Mouse (Mus musculus): Measurements from ENCODE around the gene Gm5134. TPM values are rescaled to one million over a fixed set of nuclear protein-coding genes. Genes with fewer than 3 reads are reported as not detected.
"Not testable (repeated sequence)": the region's sequence is repeated elsewhere in the genome, so short reads cannot be mapped to it uniquely, and the experiment has no call there.

The Gm5134 gene
- total RNA-seq, 2 experiments from 2014 or later, result not detected

DNA sequence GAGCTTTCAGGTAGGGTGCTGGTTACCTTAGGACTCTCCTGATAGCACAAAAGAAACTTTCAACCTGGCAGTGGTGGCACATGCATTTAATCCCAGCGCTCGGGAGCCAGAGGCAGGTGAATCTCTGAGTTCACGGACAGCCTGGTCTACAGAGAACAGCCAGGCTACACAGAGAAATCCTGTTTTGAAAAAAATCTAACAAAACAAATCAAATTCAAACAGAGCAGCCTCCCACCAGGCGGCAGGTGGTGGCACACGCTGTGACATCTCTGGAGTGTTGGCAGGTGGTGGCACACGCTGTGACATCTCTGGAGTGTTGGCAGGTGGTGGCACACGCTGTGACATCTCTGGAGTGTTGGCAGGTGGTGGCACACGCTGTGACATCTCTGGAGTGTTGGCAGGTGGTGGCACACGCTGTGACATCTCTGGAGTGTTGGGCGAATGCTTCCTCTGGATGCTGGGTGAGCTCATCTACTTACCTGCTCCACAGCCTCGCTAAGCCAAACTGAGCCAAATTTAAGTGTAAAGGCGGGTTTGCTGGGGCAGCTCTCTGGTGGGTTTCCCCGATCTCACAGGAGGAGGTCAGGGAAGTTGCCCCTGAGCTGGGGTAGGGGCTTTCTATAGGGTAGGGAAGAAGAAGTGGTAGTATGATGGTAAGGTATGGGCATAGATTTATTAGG lies 40.4 kb downstream of the Gm5134 start:
- DNase-seq, result not testable (repeated sequence)

DNA sequence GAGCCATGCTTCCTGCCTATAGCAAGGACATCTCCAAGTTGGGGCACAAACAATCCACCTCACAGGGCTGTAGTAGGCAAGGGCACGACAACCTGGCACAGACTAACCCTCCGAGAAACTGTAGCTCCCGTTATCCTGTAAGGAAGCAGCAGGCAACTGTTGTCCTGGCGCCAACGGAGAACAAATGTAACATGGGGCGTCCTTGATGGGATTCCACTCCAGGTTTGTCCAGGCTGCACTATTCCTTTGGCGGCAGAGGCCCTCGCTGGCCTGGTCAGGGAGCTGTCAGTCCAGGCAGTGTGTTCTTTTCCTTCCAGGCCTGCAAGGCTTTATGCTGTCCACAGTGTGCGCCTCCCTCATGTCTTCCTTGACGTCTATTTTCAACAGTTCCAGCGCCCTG lies 41.1 kb downstream of the Gm5134 start:
- no peak for DNase-seq

DNA sequence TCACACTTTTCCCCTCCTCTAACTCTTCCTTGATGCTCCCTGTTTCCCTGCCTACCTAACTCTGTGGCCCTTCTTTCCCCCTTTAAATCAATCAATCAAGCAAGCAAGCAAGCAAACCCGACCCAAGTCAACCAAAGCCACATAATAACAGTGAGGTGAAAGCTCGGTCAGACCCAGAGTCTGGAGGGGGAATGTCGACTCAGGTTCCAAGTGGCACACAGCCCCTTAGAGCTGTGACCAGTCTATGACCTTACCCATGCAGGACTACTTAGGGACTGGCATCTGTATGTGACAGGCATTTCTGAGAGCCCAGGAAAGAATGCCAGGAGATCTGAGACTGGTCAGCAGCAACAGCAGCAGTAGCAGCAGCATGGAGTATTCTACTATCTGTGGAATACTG lies 42.0 kb downstream of the Gm5134 start:
- DNase-seq, result no peak

DNA sequence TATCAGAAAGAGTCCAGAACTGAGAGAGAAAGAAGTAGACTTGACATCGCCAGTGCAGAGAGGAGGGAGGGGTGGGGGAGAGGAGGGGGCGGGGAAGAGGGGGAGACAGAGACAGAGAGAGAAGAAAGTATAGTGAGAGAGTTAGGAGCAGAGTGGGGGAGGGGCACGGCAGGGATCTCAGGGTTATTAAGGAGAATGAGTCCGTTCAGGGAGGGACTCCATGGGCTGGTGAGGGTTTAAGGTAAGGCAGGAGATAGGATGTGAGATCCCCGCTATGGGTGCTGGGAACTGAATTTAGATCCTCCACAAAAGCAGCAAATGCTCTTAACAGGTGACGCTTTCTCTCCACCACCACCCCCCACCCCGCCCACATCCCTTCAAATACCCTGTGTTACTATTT lies 46.8 kb downstream of the Gm5134 start:
- DNase-seq, result no peak

DNA sequence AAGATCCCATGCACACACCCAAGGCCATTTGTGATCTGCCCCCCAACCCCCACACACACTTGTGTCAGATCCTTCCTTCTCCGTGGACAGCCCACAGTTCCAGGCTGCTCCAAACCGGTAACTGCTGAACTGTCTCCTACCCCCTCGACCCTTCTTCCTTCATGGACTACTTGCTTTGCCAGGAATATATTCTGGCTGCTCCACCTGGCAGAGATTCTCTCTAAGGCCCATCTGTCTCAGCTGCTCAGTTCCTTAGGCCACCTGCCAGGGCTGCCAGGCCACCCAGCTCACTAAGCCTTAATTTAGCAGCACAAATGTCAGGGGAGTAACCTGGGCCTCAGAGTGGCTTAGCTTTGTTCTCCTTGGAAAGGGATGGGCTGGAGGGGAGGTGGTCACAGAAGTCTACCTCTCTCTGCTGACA lies 47.8 kb downstream of the Gm5134 start:
- DNase-seq, result no peak

DNA sequence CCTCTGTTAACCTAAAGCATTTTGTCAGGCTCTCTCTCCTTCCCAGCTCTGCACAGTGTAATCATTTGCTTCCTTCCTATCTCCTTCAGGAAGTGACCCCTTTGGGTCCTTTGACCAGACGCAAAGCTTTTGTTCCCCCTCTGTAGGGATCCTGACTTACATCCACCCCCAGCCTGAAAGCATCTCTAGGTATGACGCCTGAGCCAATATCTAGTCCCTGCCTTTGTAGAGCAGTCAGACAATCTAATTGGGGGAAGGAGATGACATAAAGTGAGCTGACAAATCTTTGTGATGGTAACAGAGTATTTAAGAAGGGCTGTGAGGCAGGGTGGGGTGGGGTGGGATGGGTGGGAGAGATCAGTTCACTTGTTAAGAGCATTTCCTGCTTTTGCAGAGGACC lies 48.3 kb downstream of the Gm5134 start:
- no peak for DNase-seq

DNA sequence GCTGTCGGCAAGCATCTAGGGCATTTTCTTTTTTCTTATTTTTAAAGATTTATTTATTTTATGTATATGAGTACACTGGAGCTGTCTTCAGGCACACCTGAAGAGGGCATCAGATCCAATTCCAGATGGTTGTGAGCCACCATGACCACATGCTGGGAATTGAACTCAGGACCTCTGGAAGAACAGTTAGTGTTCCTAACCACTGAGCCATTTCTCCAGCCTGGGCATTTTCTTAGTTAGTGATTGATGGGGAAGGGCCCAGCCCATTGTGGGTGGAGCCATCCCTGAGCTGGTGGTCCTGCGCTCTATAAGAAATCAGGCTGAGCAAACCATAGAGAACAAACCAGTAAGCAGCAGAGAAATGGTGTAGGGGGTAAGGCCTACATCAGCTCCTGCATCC lies 48.9 kb downstream of the Gm5134 start:
- DNase-seq, result no peak

DNA sequence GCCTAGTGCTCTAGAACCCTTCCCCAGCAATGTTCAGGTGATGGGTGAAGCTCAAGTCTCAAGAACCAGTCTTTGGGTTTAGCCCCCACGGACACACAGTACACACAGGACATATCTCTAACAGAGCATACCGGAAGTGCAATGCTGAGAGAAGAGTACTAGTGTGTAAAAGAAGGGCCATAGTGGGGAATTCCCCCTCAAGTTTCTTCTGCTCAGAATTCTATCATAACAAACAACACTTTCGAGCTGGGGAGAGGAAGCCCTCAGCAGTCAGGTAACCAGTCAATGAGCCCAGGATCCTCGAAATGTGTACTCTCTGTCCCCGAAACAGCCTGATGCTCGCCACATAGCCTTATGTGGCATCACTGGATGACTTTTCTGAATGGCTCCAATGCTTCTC lies 52.1 kb downstream of the Gm5134 start:
- no peak for DNase-seq

DNA sequence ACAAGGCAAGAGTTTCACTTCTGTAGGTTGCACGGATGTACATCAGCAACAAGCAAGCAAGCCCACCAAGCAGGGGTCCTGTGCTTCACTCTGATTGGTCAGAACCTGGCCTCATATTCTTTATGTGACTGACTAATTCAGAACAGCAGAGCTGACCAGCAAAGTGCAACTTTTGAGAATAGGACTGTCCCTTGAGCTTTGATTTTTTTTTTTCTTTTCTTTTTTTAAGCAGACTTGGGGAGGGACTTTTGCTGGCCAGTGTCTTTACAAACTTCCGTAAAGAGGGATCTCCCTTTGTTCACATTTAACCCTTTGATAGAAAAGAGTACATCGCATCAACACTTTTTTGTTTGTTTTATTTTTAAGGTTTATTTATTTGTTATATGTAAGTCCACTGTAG lies 55.5 kb downstream of the Gm5134 start:
- no peak for DNase-seq

DNA sequence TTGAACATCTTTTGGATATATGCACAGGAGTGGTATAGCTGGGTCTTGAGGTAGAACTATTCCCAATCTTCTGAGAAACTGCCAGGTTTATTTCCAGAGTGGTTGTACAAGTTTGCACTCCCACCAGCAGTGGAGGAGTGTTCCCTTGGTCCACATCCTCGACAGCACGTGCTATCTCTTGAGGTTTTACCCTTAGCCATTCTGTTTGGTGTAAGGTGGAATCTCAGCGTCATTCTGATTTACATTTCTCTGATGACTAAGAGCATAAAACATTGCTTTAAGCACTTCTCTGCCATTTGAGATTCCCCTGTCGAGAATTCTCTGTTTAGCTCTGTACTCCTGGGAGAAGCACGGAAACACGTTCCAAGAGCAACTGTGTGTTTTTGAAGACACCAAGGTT lies 58.6 kb downstream of the Gm5134 start:
- no peak for DNase-seq

DNA sequence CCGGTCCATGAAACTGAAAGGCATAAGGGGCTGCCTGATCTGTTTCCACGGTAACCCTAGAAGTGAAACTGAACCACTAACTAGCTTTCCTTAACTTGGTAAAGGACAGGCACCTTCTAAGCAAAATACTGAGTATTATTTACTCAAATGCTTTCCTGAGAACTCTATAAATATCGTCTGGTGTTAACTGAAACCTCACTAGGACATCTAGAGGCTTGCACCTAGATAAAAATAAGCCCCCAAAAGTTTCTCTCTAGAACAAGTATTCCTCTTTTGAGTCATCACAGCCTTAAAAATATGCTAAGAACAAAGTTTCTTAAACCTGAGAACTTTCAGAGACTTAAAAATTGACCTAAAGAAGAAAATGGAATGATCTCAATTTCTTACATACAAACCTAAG lies 62.6 kb downstream of the Gm5134 start:
- DNase-seq, result no peak

DNA sequence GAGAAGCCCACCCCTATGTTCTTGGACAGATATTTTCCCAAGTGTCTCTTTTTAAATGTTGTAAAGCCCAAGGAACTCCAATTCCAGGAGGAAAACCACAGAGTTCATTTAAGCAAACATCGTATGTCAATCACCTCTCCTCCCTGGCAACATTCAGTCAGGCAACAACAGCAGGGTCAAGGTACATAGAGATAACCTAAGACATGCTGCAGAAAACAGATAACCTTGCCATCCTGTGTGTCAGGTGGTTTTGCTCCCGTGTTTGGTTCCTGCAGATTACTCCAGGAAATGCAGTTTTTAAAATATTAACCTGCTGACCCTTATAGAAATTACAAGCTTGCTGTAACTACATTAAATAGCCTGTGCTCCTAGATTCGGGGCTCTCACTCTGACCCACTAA lies 67.4 kb downstream of the Gm5134 start:
- DNase-seq, result no peak

DNA sequence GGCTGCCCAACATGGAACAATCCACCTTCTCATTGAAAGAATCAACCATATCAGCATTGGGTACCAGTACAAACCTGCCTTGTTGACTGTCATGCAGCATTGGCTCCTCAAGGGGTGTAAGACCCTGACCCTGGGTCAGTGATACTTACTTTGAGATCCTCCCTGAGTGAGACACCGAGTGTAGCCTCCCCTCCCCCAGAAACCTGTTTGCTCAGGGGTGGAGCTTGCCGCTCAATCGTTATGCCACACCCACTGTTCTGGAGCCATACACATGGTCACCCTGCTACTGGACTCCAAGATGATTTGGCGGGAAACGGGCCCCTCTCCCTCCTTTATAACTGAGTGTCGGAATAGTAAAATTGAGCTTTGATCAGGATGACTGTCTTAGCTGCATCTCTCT lies 69.6 kb downstream of the Gm5134 start:
- no peak for DNase-seq

DNA sequence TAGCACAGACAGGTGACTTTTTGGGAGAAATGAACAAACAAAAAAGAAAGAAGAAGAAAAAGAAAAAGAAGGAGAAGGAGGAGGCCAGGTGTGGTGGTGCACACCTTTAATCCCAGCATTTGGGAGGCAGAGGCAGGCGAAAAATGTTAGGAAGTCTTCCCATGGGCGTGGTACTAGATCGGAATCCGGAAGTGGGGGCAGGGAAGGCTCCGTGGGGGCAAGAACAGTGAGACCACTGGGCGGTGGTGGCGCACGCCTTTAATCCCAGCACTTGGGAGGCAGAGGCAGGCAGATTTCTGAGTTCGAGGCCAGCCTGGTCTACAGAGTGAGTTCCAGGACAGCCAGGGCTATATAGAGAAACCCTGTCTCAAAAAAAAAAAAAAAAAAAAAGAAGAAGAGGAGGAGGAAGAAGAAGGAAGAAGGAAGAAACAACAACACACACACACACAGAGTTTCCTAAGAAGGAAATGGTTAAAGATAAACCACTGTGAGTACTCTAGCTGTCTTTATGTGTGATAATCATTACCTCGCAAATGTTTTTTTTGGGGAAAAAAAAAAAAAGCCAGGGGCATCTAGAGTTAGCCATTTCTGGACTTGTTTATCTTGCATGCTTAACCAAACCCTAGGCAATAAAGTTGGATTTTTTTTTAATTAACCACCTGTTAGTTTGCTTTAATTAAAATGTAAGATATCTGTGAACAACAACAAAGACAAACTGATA lies 71.3 kb downstream of the Gm5134 start:
- DNase-seq, result no peak

DNA sequence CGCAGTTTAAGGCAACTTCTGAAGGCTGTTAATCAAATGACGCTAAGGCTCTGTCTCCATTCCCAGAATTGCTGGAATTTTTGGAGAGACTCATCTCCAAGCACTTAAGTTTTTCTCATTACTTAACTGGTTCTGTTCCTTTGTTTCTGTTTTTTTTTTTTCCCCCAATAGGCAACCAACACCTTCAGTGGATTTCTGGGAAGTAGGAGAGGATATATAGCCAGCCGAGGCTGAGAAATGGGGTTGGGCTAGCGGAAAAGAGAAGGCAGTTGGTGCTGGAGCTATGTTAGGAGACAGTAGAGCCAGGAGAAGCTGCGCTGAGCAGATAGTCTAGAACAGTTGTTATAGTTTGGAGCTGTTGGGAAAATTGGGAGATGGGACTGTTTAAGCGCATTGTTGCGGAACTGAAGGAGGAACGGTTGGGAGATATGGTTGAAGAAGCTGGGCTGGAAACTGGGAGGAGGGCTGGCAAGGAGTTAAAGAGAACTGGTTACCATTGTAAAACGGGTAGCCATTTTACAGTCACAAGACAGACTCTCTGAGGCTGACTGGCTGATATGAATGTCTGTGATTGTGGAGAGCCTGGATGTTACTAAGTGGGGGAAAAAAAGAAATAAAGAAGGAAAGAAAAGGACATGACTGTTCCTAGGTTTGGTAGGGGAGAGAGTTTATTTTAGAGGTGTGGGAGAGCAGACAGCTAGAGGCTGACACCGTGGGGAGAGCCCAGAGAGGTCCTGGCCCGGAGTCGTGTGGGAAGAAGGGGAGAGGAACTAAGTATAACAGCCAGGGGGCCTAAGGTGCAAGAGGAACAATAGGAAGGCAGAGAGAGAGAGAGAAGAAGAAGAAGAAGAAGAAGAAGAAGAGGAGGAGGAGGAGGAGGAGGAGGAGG lies 73.1 kb downstream of the Gm5134 start:
- no peak for DNase-seq

DNA sequence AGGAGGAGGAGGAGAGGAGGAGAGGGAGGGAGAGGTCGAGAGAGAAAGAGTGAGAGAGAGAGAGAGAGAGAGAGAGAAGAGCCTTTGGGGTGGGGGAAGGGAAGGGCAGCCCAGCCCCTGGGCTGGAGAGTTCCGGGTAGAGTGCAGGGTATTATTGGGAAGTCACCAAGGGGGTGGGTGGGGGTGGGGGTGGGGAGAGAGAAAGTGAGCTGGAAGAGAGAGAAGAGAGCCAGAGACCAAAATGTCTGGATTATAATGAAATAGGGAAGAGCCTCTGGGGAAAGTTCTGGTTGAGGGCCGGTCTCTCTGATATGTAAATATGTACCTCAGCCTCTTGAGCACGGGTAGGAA lies 73.7 kb downstream of the Gm5134 start:
- no peak for DNase-seq

DNA sequence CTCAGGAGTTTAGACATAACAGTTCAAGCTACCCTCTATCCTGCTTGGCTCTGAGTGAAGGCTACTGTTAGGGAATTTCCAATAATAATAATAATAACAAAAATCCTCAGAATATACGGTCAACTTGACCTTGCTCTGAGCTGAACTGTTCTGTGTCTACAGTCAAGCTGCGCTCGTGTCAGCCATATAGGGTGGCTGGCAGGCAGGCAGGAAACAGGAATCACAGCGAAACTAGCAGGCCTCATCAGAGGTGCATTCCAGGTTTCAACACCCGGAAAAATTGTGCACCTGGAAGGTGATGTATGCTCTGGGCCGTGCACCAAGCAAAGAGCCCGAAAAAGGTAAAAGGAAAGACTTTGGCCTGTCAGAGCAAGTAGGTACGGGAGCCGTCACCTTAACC lies 74.1 kb downstream of the Gm5134 start:
- no peak for DNase-seq

DNA sequence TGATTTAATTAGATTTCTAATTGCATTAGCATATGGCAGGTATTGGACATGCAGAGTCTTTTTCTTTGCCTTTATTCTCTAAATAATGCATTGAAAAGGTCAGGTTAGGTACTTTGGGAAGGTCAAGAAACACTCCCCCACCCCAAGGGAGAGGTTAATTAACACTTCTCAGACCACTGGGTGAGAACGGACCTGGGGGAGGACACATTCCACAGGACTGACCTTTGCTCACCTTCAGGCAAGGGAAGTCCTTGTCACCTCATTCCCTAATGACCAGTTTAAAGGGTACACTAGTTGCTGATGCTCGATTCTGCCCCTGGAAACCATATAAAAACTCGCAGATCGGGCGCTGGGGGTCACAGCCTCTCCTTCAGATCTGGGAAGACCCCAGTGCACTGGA lies 75.0 kb downstream of the Gm5134 start:
- no peak for DNase-seq

DNA sequence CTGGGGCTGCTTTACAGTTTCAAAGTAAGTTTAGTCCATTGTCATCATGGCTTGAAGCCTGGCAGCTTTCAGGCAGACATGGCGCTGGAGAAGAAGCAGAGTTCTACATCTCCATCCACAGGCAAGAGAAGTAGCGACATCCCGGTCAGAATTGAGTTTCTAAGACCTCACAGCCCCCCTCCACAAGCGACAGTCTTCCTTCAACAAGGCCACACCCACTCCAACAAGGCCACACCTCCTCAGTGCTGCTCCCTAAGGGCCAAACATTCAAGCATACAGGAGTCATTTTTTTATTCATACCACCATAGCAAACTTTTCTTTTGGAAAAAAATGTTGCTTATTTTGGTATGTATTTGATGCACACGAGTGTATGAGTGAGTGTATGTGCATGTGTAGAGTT lies 76.2 kb downstream of the Gm5134 start:
- no peak for DNase-seq

DNA sequence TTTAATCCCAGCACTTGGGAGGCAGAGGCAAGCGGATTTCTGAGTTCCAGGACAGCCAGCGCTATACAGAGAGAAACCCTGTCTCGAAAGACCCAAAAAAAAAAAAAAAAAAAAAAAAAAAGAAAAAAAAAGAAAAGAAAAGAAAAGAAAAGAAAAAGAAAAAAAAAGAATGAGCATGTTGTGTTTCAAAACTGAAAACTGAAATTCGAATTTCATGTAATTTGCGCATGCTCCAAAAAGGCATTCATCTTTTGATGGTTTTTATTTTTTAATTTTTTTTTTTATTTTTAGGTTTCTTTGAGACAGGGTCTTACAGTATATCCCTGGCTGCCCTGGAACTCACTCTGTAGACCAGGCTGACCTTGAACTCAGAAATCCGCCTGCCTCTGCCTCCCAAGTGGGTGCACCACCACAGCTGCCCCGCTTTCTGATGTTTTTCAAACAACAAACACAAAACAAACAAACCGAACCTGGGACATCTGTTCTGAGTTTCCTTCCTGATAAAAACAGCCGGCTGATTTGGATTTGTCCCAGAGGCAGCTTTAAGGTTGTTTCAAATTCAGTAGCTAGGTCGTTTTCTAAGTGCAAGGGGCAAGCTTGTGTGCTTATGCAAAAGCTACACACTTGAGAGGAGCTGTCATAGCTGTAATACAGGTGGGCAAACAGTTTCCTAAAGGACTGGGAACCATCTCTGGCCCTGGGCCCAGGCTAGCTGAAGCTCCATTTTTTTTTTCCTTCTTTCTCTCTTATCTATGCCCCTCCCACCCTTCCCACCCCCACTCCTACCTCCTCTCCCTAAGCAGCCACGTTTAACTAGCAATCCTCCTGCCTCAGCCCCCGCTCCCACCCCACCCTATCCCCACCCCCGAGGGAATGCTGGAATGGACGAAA lies 77.4 kb downstream of the Gm5134 start:
- no peak for DNase-seq

DNA sequence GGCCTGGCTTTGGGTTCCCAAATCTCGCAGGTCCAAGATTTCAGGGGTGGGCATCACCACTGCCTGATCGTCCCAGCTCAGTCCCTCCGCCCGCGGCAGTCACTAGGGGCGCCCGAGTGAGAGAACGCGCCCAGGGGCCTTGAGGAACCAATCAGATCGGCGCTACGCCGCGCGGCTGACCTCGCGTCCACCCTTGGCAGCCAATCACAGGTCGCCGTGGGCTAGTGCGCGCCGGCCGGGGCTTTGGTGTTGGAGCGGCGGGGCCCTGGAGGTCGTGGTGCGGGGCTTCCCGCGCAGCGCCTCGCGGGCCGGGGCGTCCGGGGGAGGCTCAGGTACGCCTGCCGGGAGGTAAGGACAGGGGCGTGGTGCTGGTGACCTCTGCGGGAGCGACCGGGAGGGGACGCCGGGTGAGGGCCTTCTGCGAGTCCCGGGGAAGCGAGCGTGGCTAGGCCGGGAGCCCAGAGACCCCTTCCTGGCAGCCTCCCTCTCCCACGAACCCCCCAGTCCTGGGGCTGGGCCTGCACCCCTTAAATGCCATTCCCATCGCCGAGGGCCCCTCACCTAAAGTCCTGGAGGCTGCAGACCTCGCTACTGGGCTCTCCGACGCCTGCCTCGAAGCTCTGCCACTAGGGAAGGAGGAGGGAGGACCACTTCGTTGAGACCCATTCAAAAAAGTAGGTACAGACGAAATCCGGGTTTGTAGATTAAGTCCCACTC lies 78.2 kb downstream of the Gm5134 start, which contains the start of gene Zfp280b:
Zfp280b (plus strand) TSS at position 249 of the 717 bp plus-strand sequence.
- peak; percentile 97 for DNase-seq

DNA sequence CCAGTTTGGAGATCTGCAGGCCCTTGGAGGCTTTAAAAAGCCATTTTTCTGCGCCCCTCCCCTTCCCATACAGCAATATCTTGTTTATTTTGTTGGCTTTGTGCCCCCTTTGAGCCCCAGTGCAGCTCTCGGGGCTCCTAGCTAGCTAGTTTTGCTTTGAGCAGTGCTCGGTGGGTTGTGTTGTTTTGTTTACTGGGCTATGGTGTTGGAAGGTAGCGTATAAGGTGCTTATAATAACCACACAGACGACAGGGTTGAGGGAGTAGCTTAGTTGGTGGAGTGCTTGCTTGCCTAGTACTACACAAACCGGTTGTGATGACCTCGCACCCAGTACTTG lies 78.8 kb downstream of the Gm5134 start:
- no peak for DNase-seq
